Mouse (Mus musculus) midbrain, embryonic 11.5 days (tissue): ENCODE data around the gene Kcne2. TPM values are rescaled to one million over a fixed set of nuclear protein-coding genes. Genes with fewer than 3 reads are reported as not detected.

Source experiments
- ATAC-seq: fragments of 200-750 bp; cut with Nextera tagmentation; 2 replicates; pipeline ENCODE4 v1.8.0; 2017; ENCODE audit warnings: moderate TSS enrichment, moderate library complexity; ENCODE audit not compliant: low FRiP score
- DNase-seq: peaks from one replicate; pipeline ENCODE4 v3.0.0; 2015; ENCODE audit warnings: low spot score; ENCODE audit errors: missing footprints
- H3K27ac ChIP-seq: fragments of 300-500 bp; sonication (generic); 2 replicates; pipeline ENCODE4 v1.5.1; 2014; ENCODE audit warnings: low read depth, low read length
- H3K27me3 ChIP-seq: fragments of 300-500 bp; sonication (generic); 2 replicates; pipeline ENCODE4 v1.6.1; 2014; ENCODE audit warnings: mild to moderate bottlenecking, low read length, moderate library complexity, mixed read lengths; ENCODE audit not compliant: control insufficient read depth, insufficient read depth
- H3K36me3 ChIP-seq: fragments of 300-500 bp; sonication (generic); 2 replicates; pipeline ENCODE4 v1.6.1; 2014; ENCODE audit warnings: mild to moderate bottlenecking, low read length, moderate library complexity, mixed read lengths; ENCODE audit not compliant: control insufficient read depth, insufficient read depth
- H3K4me1 ChIP-seq: fragments of 300-500 bp; sonication (generic); 2 replicates; pipeline ENCODE4 v1.6.1; 2014; ENCODE audit warnings: low read length; ENCODE audit not compliant: control insufficient read depth, insufficient read depth
- H3K4me2 ChIP-seq: fragments of 300-500 bp; sonication (generic); 2 replicates; pipeline ENCODE4 v1.6.1; 2014; ENCODE audit warnings: mild to moderate bottlenecking, moderate library complexity
- H3K4me3 ChIP-seq: fragments of 300-500 bp; sonication (generic); 2 replicates; pipeline ENCODE4 v1.5.1; 2014; ENCODE audit warnings: low read depth, low read length
- H3K9ac ChIP-seq: fragments of 300-500 bp; sonication (generic); 2 replicates; pipeline ENCODE4 v1.6.1; 2014; ENCODE audit warnings: low read length
- H3K9me3 ChIP-seq: fragments of 300-500 bp; sonication (generic); 2 replicates; pipeline ENCODE4 v1.6.1; 2016; ENCODE audit warnings: low read length; ENCODE audit not compliant: control insufficient read depth
- WGBS: fragments of 180-500 bp; shearing (Covaris S2); extraction: QIAGEN DNeasy Blood & Tissue Kit; methylation state at CpG from one replicate; pipeline ENCODE4 v1.1.7; 2014; 5-methylcytosine and 5-hydroxymethylcytosine counted together
- polyA plus RNA-seq: library from polyadenylated mRNA; unstranded; fragments of >200 nt; fragmentation: Nextera tagmentation; extraction: Ambion mirVana; gene quantifications from 2 replicates; pipeline ENCODE4 v1.2.1, GENCODE M21; 2014

Kcne2 gene
- polyA plus RNA-seq, 1 experiment from 2014 or later: 0.14 TPM

DNA sequence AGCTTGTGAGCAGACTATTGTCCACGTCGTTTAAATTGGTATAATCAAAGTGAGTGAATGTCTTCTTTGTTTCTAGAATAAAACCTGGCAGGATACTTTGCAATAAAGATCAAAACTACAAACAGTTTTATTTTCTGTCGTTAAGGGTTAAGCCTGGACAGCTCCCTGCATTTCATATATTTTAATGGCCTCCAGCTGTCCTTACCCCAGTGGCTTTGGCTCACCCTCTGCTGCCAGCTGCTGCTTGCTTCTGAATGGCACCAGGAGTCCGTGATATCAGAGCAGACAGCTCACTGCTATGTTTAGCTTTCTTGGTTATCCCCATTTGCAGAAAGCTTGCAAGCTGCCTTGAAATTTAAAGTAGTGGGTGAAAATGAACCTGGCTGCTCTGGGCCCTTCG, 9.8 kb downstream of the Kcne2 start:
- DNase-seq (peak; percentile 87), ATAC-seq (no peak)
- H3K36me3 ChIP-seq: peaks cover under 1% of the 10 kb centered on the region
- no peak overlapping the region for H3K27ac ChIP-seq
- H3K4me3 ChIP-seq: peak overlapping the region; percentile 57
- no peaks in the 10 kb centered on the region for H3K27me3 ChIP-seq
- H3K9me3 ChIP-seq: no peaks in the 10 kb centered on the region
- peak overlapping the region; percentile 73 for H3K4me2 ChIP-seq
- peak overlapping the region; percentile 75 for H3K9ac ChIP-seq
- peaks cover 15% of the 10 kb centered on the region for H3K4me1 ChIP-seq
- WGBS: 38% methylated on average over 5 of the region's 5 CpGs

GRCm38 (mm10) chr16:92302506-92302905, 10.3 kb downstream of the Kcne2 start:
- Histone ChIP-seq H3K9me3 (no peaks in the 10 kb centered on the region), H3K27ac (no peak overlapping the region), H3K36me3 (peaks cover 4% of the 10 kb centered on the region), H3K27me3 (no peaks in the 10 kb centered on the region), H3K4me2 (peak overlapping the region; percentile 73; the same call in 1 of the 2 replicates), H3K4me3 (no peak overlapping the region), H3K4me1 (peaks cover 15% of the 10 kb centered on the region), H3K9ac (no peak overlapping the region)
- ATAC-seq: no peak
- 70% methylated on average over 5 of the region's 5 CpGs for WGBS
- no peak for DNase-seq

DNA sequence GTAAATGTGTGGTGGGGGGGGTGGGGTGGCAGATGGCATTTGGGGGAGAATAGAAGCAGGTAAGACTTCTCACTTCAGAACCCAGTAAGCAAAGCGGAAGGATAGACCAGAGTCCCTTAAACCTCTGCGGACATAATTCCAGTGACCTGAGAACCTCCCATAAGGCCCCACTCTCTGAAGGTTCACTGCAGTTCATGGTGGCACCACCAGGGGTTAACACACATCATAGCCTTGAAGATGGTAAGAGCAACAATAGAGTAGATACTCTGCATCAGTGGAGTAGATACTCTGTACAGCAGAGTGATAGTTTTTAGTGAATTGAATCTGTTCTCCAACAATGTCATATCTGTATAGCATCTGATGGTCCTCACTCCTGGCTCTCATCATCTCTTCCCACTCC, 13.3 kb downstream of the Kcne2 start:
- Histone ChIP-seq H3K4me1 (peaks cover 18% of the 10 kb centered on the region), H3K27ac (no peak overlapping the region), H3K27me3 (no peaks in the 10 kb centered on the region), H3K9ac (no peak overlapping the region), H3K36me3 (peaks cover 8% of the 10 kb centered on the region), H3K4me3 (no peak overlapping the region), H3K9me3 (no peaks in the 10 kb centered on the region), H3K4me2 (no peak overlapping the region)
- ATAC-seq: no peak
- no peak for DNase-seq
- WGBS: 90% methylated on average over 2 of the region's 2 CpGs

DNA sequence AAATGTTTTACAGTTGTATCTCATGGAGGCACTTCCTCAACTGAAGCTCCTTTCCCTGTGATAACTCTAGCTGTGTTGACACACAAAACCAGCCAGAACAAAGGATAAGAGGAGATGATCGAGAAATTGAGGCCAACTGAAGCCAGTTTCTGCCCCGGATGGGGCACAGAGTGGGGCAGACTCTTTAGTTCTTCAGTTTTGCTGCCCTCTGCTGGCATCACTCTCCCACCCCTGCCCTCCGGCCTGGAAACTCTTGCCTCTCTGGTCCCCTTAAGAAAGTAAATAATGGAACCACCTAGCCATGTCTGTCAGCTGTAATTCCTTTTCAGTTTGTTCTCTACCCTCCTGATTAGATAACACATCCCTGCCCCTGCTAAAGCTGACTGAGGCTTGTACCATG, 15.8 kb downstream of the Kcne2 start:
- H3K27me3 ChIP-seq: no peaks in the 10 kb centered on the region
- WGBS: 83% methylated on average over 3 of the region's 3 CpGs
- no peak for ATAC-seq
- H3K4me3 ChIP-seq: no peak overlapping the region
- peaks cover 8% of the 10 kb centered on the region for H3K36me3 ChIP-seq
- no peak overlapping the region for H3K9ac ChIP-seq
- no peak overlapping the region for H3K4me2 ChIP-seq
- no peak for DNase-seq
- peaks cover 3% of the 10 kb centered on the region; the same call in 1 of the 2 replicates for H3K4me1 ChIP-seq
- H3K27ac ChIP-seq: no peak overlapping the region
- H3K9me3 ChIP-seq: no peaks in the 10 kb centered on the region

DNA sequence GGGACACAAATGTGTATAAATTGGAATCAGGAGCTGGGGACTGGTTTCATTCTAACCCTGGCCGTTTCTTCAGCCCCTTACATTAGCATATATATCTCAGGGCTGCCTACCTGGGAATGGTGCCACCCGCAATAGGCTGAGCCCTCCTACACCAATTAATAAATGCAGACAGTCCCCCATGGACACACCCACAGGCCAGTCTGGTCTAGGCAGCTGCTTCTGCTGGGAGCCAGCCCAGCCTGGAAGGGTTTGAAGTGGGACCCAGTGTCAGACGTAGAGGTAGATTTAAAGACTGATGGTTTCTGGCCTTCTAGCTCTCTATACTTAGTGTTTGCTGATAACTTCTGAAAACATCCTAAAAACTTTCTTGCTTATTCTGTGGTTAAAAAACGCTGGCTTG, 16.9 kb downstream of the Kcne2 start:
- H3K27ac ChIP-seq: no peak overlapping the region
- H3K9me3 ChIP-seq: no peaks in the 10 kb centered on the region
- peaks cover 2% of the 10 kb centered on the region; the same call in 1 of the 2 replicates for H3K4me1 ChIP-seq
- ATAC-seq (no peak; the same call in 1 of the 2 replicates), DNase-seq (no peak)
- H3K27me3 ChIP-seq: no peaks in the 10 kb centered on the region
- peaks cover 8% of the 10 kb centered on the region for H3K36me3 ChIP-seq
- WGBS: 37% methylated on average over 4 of the region's 4 CpGs
- H3K9ac ChIP-seq: no peak overlapping the region
- no peak overlapping the region for H3K4me3 ChIP-seq
- H3K4me2 ChIP-seq: no peak overlapping the region

DNA sequence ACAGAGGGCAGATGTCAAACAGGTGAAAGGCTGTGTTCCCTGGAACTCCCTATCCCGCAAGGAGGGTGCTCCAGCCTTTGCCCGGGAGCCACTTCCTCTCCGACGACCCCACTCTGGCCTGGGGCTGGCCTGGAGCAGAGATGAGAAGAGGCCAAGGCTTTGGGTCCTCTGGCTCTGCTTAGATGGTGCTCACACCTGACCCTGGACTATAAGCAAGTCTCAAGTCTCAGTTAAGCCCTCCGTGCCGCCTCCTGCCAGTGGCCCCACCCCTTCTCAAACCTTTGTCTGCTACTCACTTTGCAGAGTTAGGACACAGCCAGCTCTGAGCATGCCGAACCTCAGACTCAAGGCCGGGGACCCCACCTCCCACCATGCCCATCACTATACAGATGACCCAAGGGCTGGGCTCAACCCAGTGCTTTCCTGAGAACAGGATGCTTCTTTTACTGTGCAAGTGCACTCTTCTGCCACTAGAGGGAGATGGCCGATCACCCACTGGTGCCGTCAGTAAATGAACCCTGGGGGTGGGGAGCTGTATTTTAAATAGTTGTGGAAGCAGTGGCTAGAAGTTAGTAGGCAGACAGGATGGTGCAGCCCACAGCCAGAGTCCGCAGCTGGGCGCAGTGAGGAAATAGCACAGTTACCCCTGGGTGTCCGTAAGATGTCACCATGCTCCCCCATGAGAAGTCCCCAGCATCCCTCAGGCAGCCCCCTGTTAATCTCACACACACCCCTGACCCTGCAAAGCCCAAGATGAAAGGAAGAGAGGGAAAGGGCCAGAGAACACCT, 22.0 kb downstream of the Kcne2 start:
- Histone ChIP-seq H3K4me2 (no peak overlapping the region), H3K27ac (no peak overlapping the region), H3K27me3 (no peaks in the 10 kb centered on the region), H3K36me3 (0 out of 2 replicates have a peak, but pooled peaks cover under 1% of the 10 kb centered on the region), H3K4me3 (no peak overlapping the region), H3K9me3 (no peaks in the 10 kb centered on the region), H3K9ac (no peak overlapping the region), H3K4me1 (peaks cover 1% of the 10 kb centered on the region; the same call in 1 of the 2 replicates)
- 50% methylated on average over 13 of the region's 13 CpGs for WGBS
- DNase-seq (peak; percentile 90), ATAC-seq (peak; percentile 82)

GRCm38 (mm10) chr16:92316049-92316738, 24.0 kb downstream of the Kcne2 start:
- H3K4me3 ChIP-seq: no peak overlapping the region
- no peaks in the 10 kb centered on the region for H3K36me3 ChIP-seq
- no peaks in the 10 kb centered on the region for H3K4me1 ChIP-seq
- no peaks in the 10 kb centered on the region for H3K9me3 ChIP-seq
- ATAC-seq: no peak
- DNase-seq: no peak
- no peak overlapping the region for H3K4me2 ChIP-seq
- H3K27me3 ChIP-seq: no peaks in the 10 kb centered on the region
- H3K27ac ChIP-seq: no peak overlapping the region
- no peak overlapping the region for H3K9ac ChIP-seq
- WGBS: 69% methylated on average over 7 of the region's 7 CpGs

DNA sequence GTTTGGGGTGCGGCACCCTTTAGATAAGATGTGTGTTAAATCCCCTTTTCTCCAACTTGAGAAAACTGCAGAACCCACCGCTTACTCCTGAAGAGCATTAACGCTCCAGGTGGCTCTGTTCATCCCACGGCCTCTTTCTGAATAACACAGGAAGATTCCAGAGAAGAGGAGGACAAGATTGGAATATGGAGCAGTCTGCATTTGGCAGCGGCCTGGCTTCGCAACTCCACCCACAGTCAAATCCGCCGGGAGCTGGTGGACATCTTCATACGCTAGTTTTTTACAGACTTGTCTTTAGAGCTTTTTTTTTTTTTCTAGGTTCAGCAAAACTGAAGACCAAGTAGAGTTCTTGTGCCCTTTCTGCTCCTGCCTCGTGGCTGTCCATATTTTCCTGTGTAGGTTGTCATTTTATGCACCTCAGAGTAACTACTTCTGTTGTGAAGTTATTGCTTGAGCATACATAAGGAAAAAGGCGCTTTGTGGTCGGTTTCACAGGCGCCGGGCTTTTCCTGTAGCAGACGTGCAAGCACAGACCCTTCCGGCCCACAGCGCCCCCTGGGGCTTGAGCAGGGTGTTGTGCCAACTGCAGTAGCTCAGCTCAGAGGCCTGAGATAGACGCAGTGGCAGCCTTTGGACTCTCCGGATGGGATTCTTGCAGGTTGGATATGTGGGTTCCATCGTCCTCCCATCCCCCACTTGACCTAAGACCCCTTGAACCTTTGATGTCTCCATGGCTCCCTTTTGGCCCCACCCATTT, 27.3 kb downstream of the Kcne2 start:
- no peaks in the 10 kb centered on the region for H3K36me3 ChIP-seq
- no peak overlapping the region for H3K27ac ChIP-seq
- H3K4me1 ChIP-seq: peaks cover 6% of the 10 kb centered on the region
- H3K4me3 ChIP-seq: no peak overlapping the region
- ATAC-seq: no peak
- no peaks in the 10 kb centered on the region for H3K27me3 ChIP-seq
- no peaks in the 10 kb centered on the region for H3K9me3 ChIP-seq
- H3K9ac ChIP-seq: no peak overlapping the region
- WGBS: 63% methylated on average over 20 of the region's 20 CpGs
- no peak overlapping the region for H3K4me2 ChIP-seq
- DNase-seq: no peak
